In genomic region chr17:71673092-71673491, GRCm38 (mm10) we compare ENCODE assay signal across 13 mouse cellular contexts. TPM values are rescaled to one million over a fixed set of nuclear protein-coding genes. Genes with fewer than 3 reads are reported as not detected.
A peak's percentile ranks its signal among the peaks of the same experiment; 100 is the strongest.
DNase-seq lines count a peak whose midpoint lies in the region; ATAC-seq and TF ChIP-seq lines count a peak whose summit lies in the region.
"Had no signal": no experiment of that assay in that cellular context is flagged by ENCODE, and none has a peak within 500 bp of the region (broad histone marks: within the 10 kb centered on the region; RNA-seq: fewer than 3 reads in every experiment).

Togaram2 (plus strand) TSS chr17:71673261.

- peak within 1 kb of the TSS; percentile 20; the same call in 1 of the 2 replicates for H3K9ac ChIP-seq in hindbrain, embryonic 13.5 days
- no peak within 1 kb of the TSS for H3K9ac ChIP-seq in hindbrain, embryonic 12.5 days
- H3K9ac ChIP-seq in neural tube, embryonic 14.5 days (replicated peaks; ENCODE audit: low read depth, low read length), result no peak within 1 kb of the TSS
- H3K9ac ChIP-seq in neural tube, embryonic 15.5 days (replicated peaks), result no peak within 1 kb of the TSS
- no peak within 1 kb of the TSS for H3K9ac ChIP-seq in hindbrain, postnatal 0 days (replicated peaks; ENCODE audit: low read length)

- TF ChIP-seq CTCF in hindbrain, postnatal 0 days (IDR thresholded peaks at IDR 0.05; ENCODE audit: low read depth), result no peak

- peaks cover 20% of the 10 kb centered on the region for H3K4me1 ChIP-seq in hindbrain, embryonic 13.5 days (replicated peaks)
- H3K4me1 ChIP-seq in hindbrain, embryonic 12.5 days, result no peaks in the 10 kb centered on the region
- H3K4me1 ChIP-seq in neural tube, embryonic 14.5 days (ENCODE audit: control insufficient read depth, insufficient read depth, low read length), result no peaks in the 10 kb centered on the region
- peaks cover 23% of the 10 kb centered on the region for H3K4me1 ChIP-seq in neural tube, embryonic 15.5 days
- H3K4me1 ChIP-seq in hindbrain, postnatal 0 days (ENCODE audit: insufficient read depth, low read length), result peaks cover 5% of the 10 kb centered on the region; the same call in 1 of the 2 replicates

- 48% methylated on average over 9 of the region's 9 CpGs for WGBS in hindbrain, embryonic 13.5 days
- 51% methylated on average over 9 of the region's 9 CpGs for WGBS in hindbrain, embryonic 12.5 days
- WGBS in neural tube, embryonic 14.5 days, result 50% methylated on average over 9 of the region's 9 CpGs
- 54% methylated on average over 9 of the region's 9 CpGs for WGBS in neural tube, embryonic 15.5 days
- 27% methylated on average over 9 of the region's 9 CpGs for WGBS in hindbrain, postnatal 0 days

- H3K27ac ChIP-seq in hindbrain, embryonic 13.5 days, result no peak within 1 kb of the TSS
- H3K27ac ChIP-seq in hindbrain, embryonic 12.5 days, result no peak within 1 kb of the TSS
- no peak within 1 kb of the TSS for H3K27ac ChIP-seq in neural tube, embryonic 14.5 days (ENCODE audit: low read depth, low read length)
- H3K27ac ChIP-seq in neural tube, embryonic 15.5 days (replicated peaks), result no peak within 1 kb of the TSS; the same call in 1 of the 2 replicates
- no peak within 1 kb of the TSS for H3K27ac ChIP-seq in hindbrain, postnatal 0 days

- H3K4me3 ChIP-seq in hindbrain, embryonic 13.5 days, result no peak within 1 kb of the TSS
- H3K4me3 ChIP-seq in hindbrain, embryonic 12.5 days, result no peak within 1 kb of the TSS
- no peak within 1 kb of the TSS for H3K4me3 ChIP-seq in neural tube, embryonic 14.5 days (ENCODE audit: low read depth, low read length)
- H3K4me3 ChIP-seq in neural tube, embryonic 15.5 days (replicated peaks), result no peak within 1 kb of the TSS
- H3K4me3 ChIP-seq in hindbrain, postnatal 0 days (ENCODE audit: low read length), result no peak within 1 kb of the TSS

- no peaks in the 10 kb centered on the region for H3K36me3 ChIP-seq in hindbrain, embryonic 13.5 days
- H3K36me3 ChIP-seq in hindbrain, embryonic 12.5 days, result no peaks in the 10 kb centered on the region
- H3K36me3 ChIP-seq in neural tube, embryonic 14.5 days (ENCODE audit: control insufficient read depth, insufficient read depth, low read length), result no peaks in the 10 kb centered on the region
- no peaks in the 10 kb centered on the region for H3K36me3 ChIP-seq in neural tube, embryonic 15.5 days
- no peaks in the 10 kb centered on the region for H3K36me3 ChIP-seq in hindbrain, postnatal 0 days (ENCODE audit: insufficient read depth, low read length)

- H3K4me2 ChIP-seq in hindbrain, embryonic 13.5 days, result no peak within 1 kb of the TSS
- H3K4me2 ChIP-seq in hindbrain, embryonic 12.5 days (replicated peaks), result no peak within 1 kb of the TSS
- no peak within 1 kb of the TSS for H3K4me2 ChIP-seq in neural tube, embryonic 14.5 days (ENCODE audit: low read depth, low read length)
- no peak within 1 kb of the TSS for H3K4me2 ChIP-seq in neural tube, embryonic 15.5 days
- H3K4me2 ChIP-seq in hindbrain, postnatal 0 days (ENCODE audit: low read depth, low read length), result no peak within 1 kb of the TSS

- H3K27me3 ChIP-seq in hindbrain, embryonic 13.5 days, result no peaks in the 10 kb centered on the region
- no peaks in the 10 kb centered on the region for H3K27me3 ChIP-seq in hindbrain, embryonic 12.5 days
- H3K27me3 ChIP-seq in neural tube, embryonic 14.5 days (ENCODE audit: control insufficient read depth, insufficient read depth, low read length), result no peaks in the 10 kb centered on the region
- no peaks in the 10 kb centered on the region for H3K27me3 ChIP-seq in neural tube, embryonic 15.5 days (replicated peaks)
- no peaks in the 10 kb centered on the region for H3K27me3 ChIP-seq in hindbrain, postnatal 0 days (ENCODE audit: insufficient read depth, low read length)

- H3K9me3 ChIP-seq in hindbrain, embryonic 13.5 days, result no peaks in the 10 kb centered on the region
- no peaks in the 10 kb centered on the region for H3K9me3 ChIP-seq in hindbrain, embryonic 12.5 days (replicated peaks)
- H3K9me3 ChIP-seq in neural tube, embryonic 14.5 days (ENCODE audit: control insufficient read depth, low read length), result no peaks in the 10 kb centered on the region
- H3K9me3 ChIP-seq in neural tube, embryonic 15.5 days (replicated peaks), result no peaks in the 10 kb centered on the region
- H3K9me3 ChIP-seq in hindbrain, postnatal 0 days (ENCODE audit: low read length), result no peaks in the 10 kb centered on the region

- 0 out of 2 replicates have a peak, but pooled peaks have one; percentile 41 for ATAC-seq in hindbrain, embryonic 13.5 days (ENCODE audit: low FRiP score)
- ATAC-seq in hindbrain, embryonic 12.5 days (ENCODE audit: low FRiP score), result no peak
- ATAC-seq in neural tube, embryonic 14.5 days (ENCODE audit: low read depth), result 0 out of 2 replicates have a peak, but pooled peaks have one; percentile 38
- ATAC-seq in neural tube, embryonic 15.5 days (ENCODE audit: low FRiP score), result no peak
- ATAC-seq in hindbrain, postnatal 0 days, result peak; percentile 52
- ATAC-seq: activated CD4-positive, CD25-positive, alpha-beta regulatory T cell, adult 4 months had no signal

- DNase-seq in hindbrain, postnatal 0 days (ENCODE audit: low spot score), result peak; percentile 27
- DNase-seq in lung, postnatal 4 days, result peak; percentile 38 to 77
- DNase-seq in adrenal gland, postnatal 4 days (ENCODE audit: low spot score in 2 of 2), result no peak
- DNase-seq in adrenal gland, postnatal 10 days, result no peak
- DNase-seq: cerebellum, postnatal 25 days; gastrocnemius, postnatal 10 days; kidney, adult 2 months had no signal

RNA-seq across cellular contexts. Expression of gene Togaram2, which starts in this region (rescaled TPM):
- 0.35 and 0.53 TPM in 2 replicates for polyA plus RNA-seq in hindbrain, embryonic 13.5 days (2015; fragmentation: Nextera tagmentation; extraction: Ambion mirVana)
- 0.07 and 0.19 TPM in 2 replicates for polyA plus RNA-seq in hindbrain, embryonic 12.5 days (2016; fragmentation: Nextera tagmentation; extraction: Ambion mirVana)
- 0.36 and 1.2 TPM in 2 replicates for polyA plus RNA-seq in neural tube, embryonic 14.5 days (2014; fragmentation: Nextera tagmentation; extraction: Ambion mirVana)
- polyA plus RNA-seq in neural tube, embryonic 15.5 days (2015; fragmentation: Nextera tagmentation; extraction: Ambion mirVana), result 0.83 and 1.2 TPM in 2 replicates
- 1.0 and 6.3 TPM in 2 replicates for total RNA-seq in hindbrain, postnatal 0 days (2014; rRNA removed)
- polyA plus RNA-seq in hindbrain, postnatal 0 days (2015; fragmentation: Nextera tagmentation; extraction: Ambion mirVana), result 0.88 and 1.2 TPM in 2 replicates
- under 1 TPM; 0.14 to 0.17 TPM for total RNA-seq in adrenal gland, postnatal 4 days (2021)
- under 1 TPM; 0.27 to 0.33 TPM for total RNA-seq in adrenal gland, postnatal 10 days (2021)
- polyA plus RNA-seq: activated CD4-positive, CD25-positive, alpha-beta regulatory T cell, adult 4 months; liver, embryonic 16.5 days had no signal

Comparison
In these comparisons a context has a peak if more than half of its experiments do, and no peak if none do; other contexts are left out.
1. ATAC-seq: peak in neural tube, embryonic 14.5 days (single experiment) and hindbrain, postnatal 0 days (single experiment); none in hindbrain, embryonic 12.5 days (single experiment) and neural tube, embryonic 15.5 days (single experiment).
2. Peak in ATAC-seq and H3K9ac ChIP-seq in hindbrain, embryonic 13.5 days; RNA of the gene not detected or under 1 TPM.
3. DNase-seq: peak in hindbrain, postnatal 0 days (single experiment) and lung, postnatal 4 days (2 of 2); none in adrenal gland, postnatal 4 days (0 of 2) and adrenal gland, postnatal 10 days (single experiment).